Mouse (Mus musculus) left cerebral cortex, postnatal 10 days (tissue): ENCODE data around the gene Nudt9. TPM values are rescaled to one million over a fixed set of nuclear protein-coding genes. Genes with fewer than 3 reads are reported as not detected.

Experiments used
- DNase-seq, 2 experiments: peaks; one replicate each; pipeline ENCODE4 v3.0.0; 2021 to 2022; ENCODE audit warnings: low spot score in 2 of 2, mixed read lengths in 1 of 2; ENCODE audit errors: extremely low spot score in 1 of 2
- intact Hi-C: fragments of 180-260 bp; cut with DNase I; formaldehyde crosslinking; loops from one replicate; pipeline ENCODE4 v1.15.1; 2025
- total RNA-seq, 2 experiments: library from RNA; stranded (reverse); gene quantifications; 2 replicates each; pipeline ENCODE4 v1.2.3; 2021

Nudt9 gene
- total RNA-seq, 2 experiments from 2014 or later = 50.9 to 55.9 TPM

DNA sequence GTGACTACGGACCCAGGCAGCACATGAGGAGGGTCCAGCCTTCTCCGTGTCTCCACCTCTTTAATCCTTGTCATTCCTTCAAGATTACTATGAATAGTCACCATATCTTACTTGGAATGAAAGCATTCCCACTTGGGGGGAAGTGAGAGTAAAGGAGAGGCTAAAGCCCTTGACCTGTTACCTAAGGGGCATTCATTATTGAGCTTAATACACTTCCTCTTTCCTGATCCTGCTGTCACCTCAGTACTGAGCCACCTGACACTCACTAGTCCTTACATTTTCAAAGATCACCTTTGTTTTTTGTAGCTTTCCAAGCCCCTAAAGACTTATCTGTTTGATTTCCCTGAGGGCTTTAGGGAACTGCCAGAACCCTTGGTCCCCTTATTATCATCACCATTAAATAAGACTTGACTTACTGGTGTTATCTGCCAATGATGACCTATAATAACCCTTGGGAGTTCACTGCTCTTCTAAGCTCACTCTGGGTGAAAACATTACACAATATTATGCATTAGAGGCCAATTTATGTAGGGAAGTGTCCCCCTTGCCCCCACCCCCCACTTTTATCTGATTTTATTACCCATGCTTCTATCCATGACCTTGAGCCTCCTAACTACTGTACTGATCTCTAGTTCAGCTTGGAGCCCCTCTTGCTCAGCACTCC, 13.5 kb upstream of the Nudt9 start:
- intact Hi-C loops = no loop called here
- no peak for DNase-seq

DNA sequence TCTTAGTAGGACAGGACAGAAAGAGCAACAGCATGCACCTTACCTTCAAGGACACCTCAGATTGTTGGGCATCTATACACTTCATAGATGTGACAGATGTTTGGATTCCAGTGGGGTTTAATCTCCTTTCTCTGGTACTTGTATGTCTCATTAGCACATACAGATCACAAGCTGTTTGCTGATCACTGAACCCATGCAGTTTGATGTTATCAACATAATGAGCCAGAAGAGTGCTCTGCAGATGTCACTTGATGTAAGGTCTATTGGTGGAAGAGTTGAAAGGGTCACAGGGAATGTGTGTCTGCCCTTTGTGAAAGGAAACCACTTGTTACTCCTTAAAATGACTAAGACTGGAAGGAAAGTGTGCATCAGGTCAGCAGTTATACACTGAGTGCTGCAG, 11.0 kb upstream of the Nudt9 start:
- intact Hi-C loops = no loop called here
- DNase-seq = no peak

DNA sequence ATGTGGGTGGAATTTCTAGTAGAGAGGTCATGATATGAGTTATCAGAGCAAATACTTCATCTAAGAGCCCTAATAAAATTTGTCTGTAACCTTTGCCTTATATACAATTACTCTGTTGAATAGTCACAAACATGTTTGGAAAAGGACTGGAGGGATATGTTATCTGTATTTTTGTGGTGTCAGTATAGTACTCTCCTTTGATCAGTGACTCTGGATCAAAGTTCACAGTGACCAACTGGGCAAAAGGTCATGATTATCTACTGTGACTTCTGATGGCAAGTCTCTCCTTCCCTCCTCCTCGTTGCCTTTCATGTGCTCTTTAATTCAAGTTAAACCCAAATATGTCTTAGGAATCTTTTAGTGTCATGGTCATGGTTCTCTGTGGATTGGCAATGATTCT, 10.3 kb upstream of the Nudt9 start:
- intact Hi-C loops = no loop called here
- DNase-seq = no peak

DNA sequence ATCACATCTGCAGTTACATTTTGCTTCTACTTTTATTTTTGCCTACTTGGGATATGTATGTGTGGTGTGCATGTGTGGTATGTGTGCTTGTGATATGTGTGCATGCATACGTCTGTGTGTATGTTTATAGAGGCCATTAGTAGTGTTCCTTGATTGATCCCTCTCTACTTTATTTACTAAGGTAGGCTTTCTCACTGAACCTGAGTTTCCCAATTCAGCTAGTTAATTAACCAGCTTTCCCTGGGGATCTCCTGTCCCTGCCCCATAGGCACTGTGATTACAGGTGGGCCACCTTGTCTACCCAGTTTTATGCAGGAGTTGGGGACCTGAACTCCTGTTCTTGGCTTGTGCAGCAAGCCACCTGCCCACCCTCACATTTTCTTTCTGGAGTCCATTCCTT, 9.4 kb upstream of the Nudt9 start:
- intact Hi-C loops = no loop called here

DNA sequence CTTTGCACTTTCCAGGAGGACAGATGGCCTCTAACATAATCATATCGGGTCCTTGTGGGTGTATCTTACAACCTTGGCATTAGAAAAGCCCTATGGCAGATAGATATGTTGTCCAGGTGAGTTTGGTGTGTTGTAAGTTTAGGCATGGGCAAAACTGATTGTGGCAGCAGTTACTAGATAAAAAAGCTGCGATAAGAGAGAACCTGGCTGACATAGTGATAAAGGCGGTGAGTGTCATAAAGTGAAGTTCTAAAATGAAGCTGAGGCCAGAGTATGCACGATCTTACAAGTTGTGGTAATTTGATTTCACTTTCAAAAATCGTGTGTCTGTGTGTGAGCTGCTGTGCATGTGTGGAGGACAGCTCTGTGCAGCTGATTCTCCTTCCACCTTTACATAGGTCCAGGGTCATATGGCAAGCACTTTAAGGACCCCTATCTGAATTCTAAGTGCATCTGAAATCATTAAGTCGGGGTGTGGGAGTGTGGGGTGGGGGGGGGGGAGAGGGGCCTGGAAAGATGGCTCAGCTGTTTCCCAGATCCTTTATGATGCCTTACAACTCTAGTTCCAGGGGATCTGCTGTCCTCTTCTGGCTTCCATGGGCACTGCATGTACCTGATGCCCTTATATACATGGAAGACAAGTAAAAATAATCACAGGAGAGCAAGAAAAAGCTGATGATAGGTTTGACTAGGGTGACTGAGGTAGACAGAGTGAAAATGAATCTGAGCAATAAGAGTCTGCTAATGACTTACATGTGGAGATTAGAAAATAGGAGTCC, 6.8 kb upstream of the Nudt9 start:
- no peak for DNase-seq
- intact Hi-C loops = loop anchor here (2.0 kb wide), 1 partner anchor 39 kb away; no protein-coding TSS in a partner anchor

More for the DNA sequence above, 9.4 kb upstream of the Nudt9 start:
- no peak for DNase-seq

DNA sequence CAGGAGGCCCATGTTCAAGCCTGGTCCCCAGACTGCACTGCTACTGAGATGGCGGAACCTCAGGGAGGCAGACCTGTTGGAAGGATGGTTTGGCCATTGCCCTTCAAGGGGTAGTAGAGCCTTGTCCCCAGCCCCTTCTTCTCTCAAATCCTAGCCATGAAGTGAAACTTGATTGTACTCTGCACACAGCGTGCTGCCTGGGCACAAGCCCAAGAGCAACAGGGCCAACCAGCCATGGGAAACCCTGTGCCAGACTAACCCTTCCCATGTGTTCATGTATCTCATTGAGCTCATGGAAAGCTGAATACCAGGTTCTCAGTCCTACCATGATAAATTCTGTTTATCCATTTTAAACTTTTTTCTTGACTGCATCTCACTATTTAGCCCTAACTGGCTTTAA, 3.2 kb upstream of the Nudt9 start:
- peak in 1 of 2 experiments; percentile 44 for DNase-seq
- intact Hi-C loops = loop anchor here (10.0 kb wide), 1 partner anchor 188 kb away; no protein-coding TSS in a partner anchor

DNA sequence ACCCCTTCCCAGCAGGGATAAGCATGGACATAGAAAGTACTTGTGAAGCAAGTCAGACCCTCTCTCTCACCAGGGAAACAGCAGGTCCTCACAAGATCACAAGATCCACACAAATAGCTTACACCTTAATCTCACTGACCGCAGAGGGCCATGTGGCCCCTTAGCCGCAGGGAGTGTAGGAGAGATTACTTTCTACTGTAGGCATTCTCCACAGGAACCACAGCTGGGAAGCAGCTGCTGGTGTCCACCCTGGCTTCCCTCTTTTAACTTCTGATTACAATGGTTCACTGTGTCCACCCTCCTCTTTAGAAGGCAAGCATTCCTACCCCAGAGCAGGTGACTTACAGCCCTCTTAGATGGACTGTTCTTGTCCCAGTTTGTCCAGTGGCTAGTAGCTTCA, 2.4 kb upstream of the Nudt9 start:
- no peak for DNase-seq
- intact Hi-C loops = loop anchor here (10.0 kb wide), 1 partner anchor 189 kb away; no protein-coding TSS in a partner anchor

DNA sequence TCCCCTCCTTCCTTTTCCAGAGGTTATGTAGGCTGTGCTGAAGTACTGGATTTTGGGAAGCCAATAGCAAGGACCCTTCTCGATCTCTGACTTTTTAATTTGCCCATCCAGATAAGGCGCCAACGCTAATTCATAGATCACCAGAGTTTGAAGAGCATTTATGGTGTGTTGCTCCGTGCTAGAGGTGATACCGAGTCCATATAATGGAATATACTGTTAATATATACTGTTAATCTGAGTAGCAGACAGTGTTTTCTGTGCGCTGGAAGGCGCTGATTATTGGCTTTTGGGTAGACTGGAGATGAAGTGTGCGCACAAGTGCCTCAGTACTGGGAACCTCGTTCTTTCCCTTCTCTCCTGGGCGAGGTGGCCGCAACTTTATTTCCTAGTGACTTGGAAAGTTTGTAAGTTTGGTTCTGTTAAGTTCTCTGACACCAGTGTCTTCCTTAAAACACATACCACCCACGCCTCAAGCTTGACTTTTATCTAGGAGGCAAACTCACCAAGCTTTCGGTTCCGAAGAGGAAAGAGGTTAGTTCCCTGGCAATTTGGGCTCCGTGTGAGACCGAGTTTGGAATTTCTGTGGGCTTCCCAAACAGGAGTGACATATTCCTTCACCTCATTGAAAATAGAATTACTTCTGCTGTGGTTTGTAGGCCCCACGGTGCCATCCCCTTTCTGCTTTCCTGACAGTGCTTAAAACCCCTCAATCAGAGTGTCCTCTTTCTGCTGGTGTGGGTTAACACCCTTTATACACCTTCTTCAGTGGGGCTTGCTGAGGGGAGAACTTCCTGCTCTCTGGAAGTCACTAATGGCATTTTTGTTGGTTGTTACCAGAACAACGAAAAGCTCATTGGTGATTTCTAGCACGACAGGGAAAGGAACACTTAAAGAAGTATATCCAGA, 1.3 kb downstream of the Nudt9 start:
- DNase-seq = no peak
- intact Hi-C loops = loop anchor here (10.0 kb wide), 1 partner anchor 193 kb away; no protein-coding TSS in a partner anchor

DNA sequence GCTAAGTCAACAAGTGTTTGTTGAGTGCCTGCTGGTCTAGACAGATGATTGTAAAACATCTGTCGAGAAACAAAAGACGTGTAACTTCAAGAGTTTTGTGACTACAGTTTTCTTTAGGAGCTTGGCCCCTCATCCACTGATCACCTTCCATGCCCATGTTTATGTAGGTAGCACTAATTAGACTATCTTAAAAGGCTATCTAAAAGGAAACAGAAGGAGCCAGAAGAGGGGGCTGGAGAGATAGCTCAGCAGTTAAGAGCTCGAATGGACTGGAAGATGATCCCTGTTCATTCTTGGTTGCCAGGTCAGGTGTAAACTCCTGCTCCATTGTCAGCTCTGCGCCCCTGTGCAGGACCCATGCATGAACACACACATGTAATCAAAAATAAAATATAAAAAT, 2.0 kb downstream of the Nudt9 start:
- intact Hi-C loops = loop anchor here (10.0 kb wide), 1 partner anchor 193 kb away; no protein-coding TSS in a partner anchor
- DNase-seq = no peak

DNA sequence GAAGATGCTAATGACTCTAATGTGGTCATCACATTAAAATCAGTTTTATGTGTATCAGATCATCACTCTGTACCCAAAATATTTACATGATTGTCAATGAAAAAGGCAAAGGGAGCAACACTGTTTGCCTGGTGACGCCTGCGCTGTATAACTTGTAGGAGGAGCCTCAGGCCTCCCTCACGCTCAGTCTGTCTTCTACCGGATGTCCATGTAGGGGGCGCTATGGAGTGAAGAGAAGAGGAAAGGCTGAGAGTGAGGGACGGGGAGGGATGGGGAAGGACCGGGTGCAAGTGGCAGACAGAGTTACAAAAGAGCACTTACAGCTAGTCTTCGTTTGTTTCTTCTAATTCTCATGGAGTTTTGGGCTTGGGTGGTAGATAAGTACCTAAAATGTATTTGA, 6.8 kb downstream of the Nudt9 start:
- intact Hi-C loops = no loop called here
- DNase-seq = peak in 1 of 2 experiments; percentile 46

DNA sequence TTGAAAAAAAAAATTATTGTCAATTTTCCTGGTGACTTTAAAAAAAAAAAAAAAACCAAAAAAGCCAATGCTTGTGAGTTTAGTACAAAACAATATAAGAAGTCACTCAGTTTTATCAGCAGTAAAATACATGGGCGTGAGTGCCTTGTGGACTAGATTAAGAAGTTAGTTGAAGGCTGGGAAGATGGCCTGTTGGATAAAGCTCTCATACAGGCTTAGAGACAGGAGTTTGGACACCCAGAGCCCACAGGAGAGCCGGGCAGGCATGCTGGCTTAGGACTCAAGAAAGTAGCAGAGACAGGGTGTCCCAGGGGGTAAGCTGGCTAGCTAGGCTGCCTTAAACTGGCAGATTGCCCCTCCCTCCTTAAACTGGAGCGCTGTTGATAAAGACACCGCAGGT, 8.8 kb downstream of the Nudt9 start:
- DNase-seq = no peak
- intact Hi-C loops = no loop called here

DNA sequence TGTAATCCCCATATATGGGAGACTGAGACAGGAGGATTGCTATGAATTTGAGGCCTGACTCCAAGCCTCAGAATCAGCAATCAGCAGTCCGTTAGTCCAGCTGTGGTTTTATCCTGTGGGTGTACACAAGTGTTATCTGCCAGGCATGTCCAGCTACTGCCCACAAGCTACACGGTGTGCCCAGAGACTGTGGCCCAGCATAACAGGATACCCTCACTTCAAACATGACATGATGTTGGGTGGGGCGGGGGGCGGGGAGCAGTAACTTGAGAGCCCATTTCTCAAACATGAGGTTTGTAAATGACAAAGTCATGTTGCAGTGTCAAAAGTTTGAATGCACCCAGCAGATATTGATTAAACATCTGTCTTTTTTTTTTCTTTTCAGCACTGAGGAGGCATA, 9.7 kb downstream of the Nudt9 start:
- no peak for DNase-seq
- intact Hi-C loops = no loop called here

DNA sequence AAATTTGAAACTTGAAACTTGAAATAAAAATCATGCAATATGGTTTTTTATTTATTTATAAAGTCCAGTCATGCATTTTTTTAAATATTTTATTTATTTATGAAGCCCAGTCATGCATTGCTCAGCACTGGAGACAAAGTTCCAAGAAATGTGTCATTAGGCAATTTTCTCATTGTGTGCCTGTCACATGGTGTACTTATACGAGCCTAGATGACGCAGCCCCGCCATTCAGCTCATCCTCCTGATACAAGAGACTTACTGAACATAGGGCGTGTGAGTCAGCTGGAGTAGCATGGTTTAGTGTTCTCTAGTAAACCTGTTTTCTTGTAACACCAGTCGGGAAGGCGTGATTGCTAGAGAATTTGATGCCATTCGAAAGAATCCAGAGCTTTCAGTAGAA, 10.2 kb downstream of the Nudt9 start:
- no peak for DNase-seq
- intact Hi-C loops = no loop called here

DNA sequence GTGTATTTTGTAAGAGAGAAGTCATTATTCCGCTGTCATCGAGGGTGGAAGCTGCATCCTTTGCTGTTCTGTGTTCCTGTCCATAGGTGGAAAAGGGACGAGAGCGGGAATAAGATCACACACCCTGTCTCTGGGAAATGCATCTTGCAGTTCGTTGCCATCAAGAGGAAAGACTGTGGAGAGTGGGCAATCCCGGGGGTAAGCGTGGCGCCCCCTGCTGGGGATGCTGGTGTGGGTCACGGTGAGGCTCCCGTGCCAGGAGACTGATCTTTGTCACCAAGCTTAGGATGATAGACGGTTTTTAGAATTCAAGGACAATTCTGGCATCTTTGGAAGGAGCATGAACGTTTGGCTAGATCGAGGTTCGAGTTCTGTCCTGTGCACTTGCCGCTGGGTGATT, 11.9 kb downstream of the Nudt9 start:
- intact Hi-C loops = no loop called here
- peak in 1 of 2 experiments; percentile 58 for DNase-seq

DNA sequence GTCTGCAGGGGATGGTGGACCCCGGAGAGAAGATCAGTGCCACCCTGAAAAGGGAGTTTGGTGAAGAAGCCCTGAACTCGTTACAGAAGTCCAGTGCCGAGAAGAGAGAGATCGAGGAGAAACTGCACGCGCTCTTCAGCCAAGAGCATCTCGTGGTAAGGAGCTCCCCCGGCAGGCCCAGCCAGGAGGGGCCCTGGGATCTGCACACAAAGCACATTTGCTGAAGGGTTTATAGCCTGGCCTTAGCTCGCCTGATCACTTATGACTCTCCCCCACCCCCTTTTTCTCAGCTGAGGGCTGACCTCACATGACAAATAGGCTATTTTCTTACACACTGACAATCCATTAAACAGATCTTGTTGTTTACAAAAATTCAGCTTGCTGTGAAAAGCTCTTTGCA, 13.5 kb downstream of the Nudt9 start:
- no peak for DNase-seq
- intact Hi-C loops = no loop called here

DNA sequence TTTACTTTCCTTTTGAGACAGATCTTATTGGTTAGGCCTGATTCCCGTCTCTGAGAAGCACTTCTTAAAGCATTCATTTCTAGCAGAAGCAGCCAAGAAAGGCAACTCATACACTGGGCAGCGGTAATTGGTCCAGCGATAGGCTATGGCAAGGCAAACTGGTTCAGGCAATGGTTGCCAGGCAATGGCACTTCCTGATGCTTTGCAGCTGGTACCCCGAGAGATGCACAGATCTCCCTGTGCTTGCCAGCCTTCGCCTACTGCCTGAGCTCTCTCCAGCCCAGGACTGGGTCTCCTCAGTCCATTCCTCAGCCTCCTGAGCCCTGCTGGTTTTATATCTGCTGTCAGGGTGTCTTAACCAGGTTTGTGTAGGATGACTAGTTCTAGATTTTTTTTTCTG, 14.3 kb downstream of the Nudt9 start:
- no peak for DNase-seq
- intact Hi-C loops = no loop called here

DNA sequence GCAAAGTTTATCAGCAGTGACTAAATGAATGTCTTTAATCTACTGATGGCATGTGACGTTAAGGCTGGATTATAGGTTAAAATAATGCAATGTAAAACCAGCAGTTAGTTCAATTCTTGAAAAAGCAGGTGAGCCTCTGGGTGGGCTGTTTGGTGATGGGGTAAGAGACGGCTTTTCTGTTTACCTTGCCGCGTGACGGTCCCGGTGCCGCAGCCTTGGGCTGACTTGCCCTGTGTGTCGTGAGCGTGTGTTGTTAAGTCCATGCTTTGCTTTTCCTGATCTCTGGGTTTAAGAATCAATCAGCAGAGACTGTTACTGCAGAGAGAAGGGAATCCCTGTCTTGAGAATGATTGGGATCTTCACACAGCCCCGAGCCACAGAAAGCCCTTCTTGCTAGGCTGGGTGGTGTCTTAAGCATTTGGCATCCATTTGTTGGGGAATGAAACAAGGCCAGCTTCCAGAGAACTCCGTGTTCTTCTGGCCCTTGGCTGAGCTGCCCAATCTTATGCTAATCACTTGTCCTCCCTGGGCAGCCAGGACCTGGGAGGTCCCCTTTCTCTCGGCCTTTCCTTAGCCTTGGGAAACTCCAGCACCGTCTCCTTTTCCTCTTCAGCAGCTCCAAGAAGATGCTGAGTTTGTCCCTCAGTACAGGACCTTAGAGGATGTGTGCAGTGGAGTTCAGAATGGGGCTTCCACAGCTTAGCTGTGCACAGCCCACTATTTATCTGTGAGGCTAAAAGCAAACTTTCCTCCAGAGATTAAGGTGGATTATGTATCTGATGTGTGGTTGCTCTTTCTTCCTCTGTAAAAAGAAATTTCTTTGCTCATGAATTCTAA, 16.0 kb downstream of the Nudt9 start:
- DNase-seq = no peak
- intact Hi-C loops = no loop called here

DNA sequence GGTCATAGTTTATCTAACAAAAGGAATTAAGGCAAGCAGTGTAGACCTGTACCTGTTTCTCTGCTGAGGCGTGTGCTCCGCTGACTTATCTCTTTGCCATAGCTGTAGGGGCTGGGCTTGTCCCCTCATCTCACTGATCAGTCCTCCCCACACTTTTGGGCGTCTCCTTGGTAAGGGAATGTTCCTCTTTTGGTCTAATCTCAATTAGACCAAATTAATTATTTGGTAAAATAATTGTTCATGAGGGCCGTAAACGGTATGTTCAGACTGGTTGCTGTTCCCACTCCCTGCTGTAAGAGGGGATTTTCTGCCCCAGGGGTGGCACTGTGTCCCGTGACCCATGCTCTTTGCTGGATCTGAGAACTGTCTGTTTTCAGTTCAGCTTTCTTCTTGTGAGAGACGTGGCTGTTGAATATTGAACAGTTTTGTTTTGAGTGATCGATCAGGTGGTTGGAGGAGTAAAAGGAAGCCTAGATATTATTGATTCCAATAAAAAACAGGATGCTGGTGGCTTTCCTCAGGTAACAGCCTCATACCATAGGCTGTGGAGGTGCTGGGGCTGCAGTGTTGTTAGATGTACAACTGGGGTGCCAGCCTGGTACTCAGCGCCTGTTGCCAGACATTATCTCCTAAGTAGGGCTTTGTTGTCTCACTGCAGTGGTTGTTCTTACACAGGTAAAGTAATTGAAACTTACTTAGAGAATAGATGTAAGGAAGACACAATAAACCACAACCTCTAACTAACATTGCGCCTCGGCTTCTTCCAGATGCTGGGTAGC, 16.9 kb downstream of the Nudt9 start:
- intact Hi-C loops = no loop called here
- no peak for DNase-seq
